Mouse (Mus musculus): ENCODE measurements at regions not wholly inside any gene's neighbourhood (a gene's known extent, or its start where the extent isn't known, plus 50 kb on each side); places are given as distances from the start of the nearest gene placed in this dataset.

GRCm38 (mm10) chr2:139380285-139380684 is 113.4 kb upstream of the Sptlc3 start:
- Histone ChIP-seq H3K4me1 (ENCODE audit: insufficient read depth, low read depth, low read length) (no peaks in the 10 kb centered on the region), H3K27me3 (ENCODE audit: insufficient read depth, low read length) (no peaks in the 10 kb centered on the region), H3K36me3 (replicated peaks) (no peaks in the 10 kb centered on the region), H3K4me3 (ENCODE audit: low read depth, low read length) (no peak overlapping the region), H3K9me3 (replicated peaks) (no peaks in the 10 kb centered on the region)
- TF ChIP-seq TAL1 (conservative IDR thresholded peaks at IDR 0.05; ENCODE audit: low read depth, low read length) (no peak), CTCF (IDR thresholded peaks at IDR 0.05; ENCODE audit: low read depth, low read length) (no peak), GATA2 (IDR thresholded peaks at IDR 0.05; ENCODE audit: borderline replicate concordance, low read depth, low read length) (no peak), GATA1 (IDR thresholded peaks at IDR 0.05; ENCODE audit: borderline replicate concordance, low read length) (no peak)
- ATAC-seq (ENCODE audit: extremely low read depth, insufficient number of reproducible peaks, low FRiP score, poor library complexity, severe bottlenecking) (no peak), DNase-seq (ENCODE audit: low spot score) (no peak)

- TF ChIP-seq POLR2AphosphoS5 (IDR thresholded peaks at IDR 0.05; ENCODE audit: insufficient replicate concordance, low read depth, low read length) (no peak), CTCF (IDR thresholded peaks at IDR 0.05; ENCODE audit: low read depth, low read length) (peak; percentile 24; the same call in 1 of the 2 replicates)
These were observed 112.1 kb upstream of the Sptlc3 start for GRCm38 (mm10) chr2:139381628-139382027.

GRCm38 (mm10) chr2:139413559-139413958 is 80.2 kb upstream of the Sptlc3 start:
- TF ChIP-seq GATA1 (IDR thresholded peaks at IDR 0.05; ENCODE audit: borderline replicate concordance, low read length) (no peak), CTCF (IDR thresholded peaks at IDR 0.05; ENCODE audit: low read depth, low read length) (no peak), TAL1 (conservative IDR thresholded peaks at IDR 0.05; ENCODE audit: low read depth, low read length) (no peak), GATA2 (IDR thresholded peaks at IDR 0.05; ENCODE audit: borderline replicate concordance, low read depth, low read length) (no peak), POLR2AphosphoS5 (IDR thresholded peaks at IDR 0.05; ENCODE audit: insufficient replicate concordance, low read depth, low read length) (no peak)
- DNase-seq (ENCODE audit: low spot score) (no peak), ATAC-seq (ENCODE audit: extremely low read depth, insufficient number of reproducible peaks, low FRiP score, poor library complexity, severe bottlenecking) (no peak)
- no peaks in the 10 kb centered on the region for H3K36me3 ChIP-seq (replicated peaks)
- no peaks in the 10 kb centered on the region for H3K4me1 ChIP-seq (ENCODE audit: insufficient read depth, low read depth, low read length)
- H3K4me3 ChIP-seq (ENCODE audit: low read depth, low read length), result no peak overlapping the region
- no peaks in the 10 kb centered on the region for H3K27me3 ChIP-seq (ENCODE audit: insufficient read depth, low read length)
- H3K9me3 ChIP-seq (replicated peaks), result 0 out of 2 replicates have a peak, but pooled peaks cover 2% of the 10 kb centered on the region

More at GRCm38 (mm10) chr2:139381628-139382027, 112.1 kb upstream of the Sptlc3 start:
- peak; percentile 4 for DNase-seq (ENCODE audit: low spot score)
- H3K9me3 ChIP-seq (replicated peaks), result no peaks in the 10 kb centered on the region
- H3K27me3 ChIP-seq (ENCODE audit: insufficient read depth, low read length), result no peaks in the 10 kb centered on the region
- H3K4me1 ChIP-seq (ENCODE audit: insufficient read depth, low read depth, low read length), result no peaks in the 10 kb centered on the region
- H3K4me3 ChIP-seq (ENCODE audit: low read depth, low read length), result no peak overlapping the region
- H3K36me3 ChIP-seq (replicated peaks), result no peaks in the 10 kb centered on the region
- peak; percentile 45; the same call in 1 of the 2 replicates for ATAC-seq (ENCODE audit: extremely low read depth, insufficient number of reproducible peaks, low FRiP score, poor library complexity, severe bottlenecking)

DNA sequence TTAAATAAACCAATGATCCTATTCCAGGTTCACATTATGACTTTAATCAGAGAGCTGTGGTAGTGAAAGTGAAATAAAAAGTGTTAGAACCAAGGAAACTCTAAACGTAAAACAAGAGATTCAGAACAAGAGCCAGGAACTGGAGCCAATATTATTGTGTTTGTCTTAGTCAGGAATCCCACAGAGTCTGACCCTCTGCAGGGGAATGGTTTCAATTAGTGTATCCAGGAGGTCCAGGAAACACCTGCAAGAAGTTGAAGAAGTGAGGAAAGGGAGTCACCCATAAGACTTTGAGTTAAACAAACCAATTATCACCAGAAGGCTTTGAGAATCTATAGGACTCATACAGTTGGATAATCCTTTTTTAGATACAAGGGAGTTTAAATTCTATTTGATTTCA is 76.2 kb upstream of the Sptlc3 start:
- 0 out of 2 replicates have a peak, but pooled peaks cover 4% of the 10 kb centered on the region for H3K9me3 ChIP-seq (replicated peaks)
- ATAC-seq (ENCODE audit: extremely low read depth, insufficient number of reproducible peaks, low FRiP score, poor library complexity, severe bottlenecking), result no peak

GRCm38 (mm10) chr2:139422678-139423077 is 71.0 kb upstream of the Sptlc3 start:
- DNase-seq (ENCODE audit: low spot score) (no peak), ATAC-seq (ENCODE audit: extremely low read depth, insufficient number of reproducible peaks, low FRiP score, poor library complexity, severe bottlenecking) (no peak)
- H3K4me1 ChIP-seq (ENCODE audit: insufficient read depth, low read depth, low read length), result no peaks in the 10 kb centered on the region
- TF ChIP-seq GATA1 (IDR thresholded peaks at IDR 0.05; ENCODE audit: borderline replicate concordance, low read length) (no peak), CTCF (IDR thresholded peaks at IDR 0.05; ENCODE audit: low read depth, low read length) (no peak), POLR2AphosphoS5 (IDR thresholded peaks at IDR 0.05; ENCODE audit: insufficient replicate concordance, low read depth, low read length) (no peak), TAL1 (conservative IDR thresholded peaks at IDR 0.05; ENCODE audit: low read depth, low read length) (no peak), GATA2 (IDR thresholded peaks at IDR 0.05; ENCODE audit: borderline replicate concordance, low read depth, low read length) (no peak)
- H3K36me3 ChIP-seq (replicated peaks), result no peaks in the 10 kb centered on the region
- 0 out of 2 replicates have a peak, but pooled peaks cover 6% of the 10 kb centered on the region for H3K9me3 ChIP-seq (replicated peaks)
- H3K27me3 ChIP-seq (ENCODE audit: insufficient read depth, low read length), result no peaks in the 10 kb centered on the region
- no peak overlapping the region for H3K4me3 ChIP-seq (ENCODE audit: low read depth, low read length)

More for the DNA sequence above, 76.2 kb upstream of the Sptlc3 start:
- H3K36me3 ChIP-seq (replicated peaks), result no peaks in the 10 kb centered on the region
- no peak for DNase-seq (ENCODE audit: low spot score)
- H3K27me3 ChIP-seq (ENCODE audit: insufficient read depth, low read length), result no peaks in the 10 kb centered on the region
- H3K4me3 ChIP-seq (ENCODE audit: low read depth, low read length), result no peak overlapping the region
- TF ChIP-seq POLR2AphosphoS5 (IDR thresholded peaks at IDR 0.05; ENCODE audit: insufficient replicate concordance, low read depth, low read length) (no peak), GATA2 (IDR thresholded peaks at IDR 0.05; ENCODE audit: borderline replicate concordance, low read depth, low read length) (no peak), GATA1 (IDR thresholded peaks at IDR 0.05; ENCODE audit: borderline replicate concordance, low read length) (no peak), CTCF (IDR thresholded peaks at IDR 0.05; ENCODE audit: low read depth, low read length) (no peak), TAL1 (conservative IDR thresholded peaks at IDR 0.05; ENCODE audit: low read depth, low read length) (no peak)
- no peaks in the 10 kb centered on the region for H3K4me1 ChIP-seq (ENCODE audit: insufficient read depth, low read depth, low read length)

- TF ChIP-seq GATA2 (IDR thresholded peaks at IDR 0.05; ENCODE audit: borderline replicate concordance, low read depth, low read length) (no peak), TAL1 (conservative IDR thresholded peaks at IDR 0.05; ENCODE audit: low read depth, low read length) (no peak), POLR2AphosphoS5 (IDR thresholded peaks at IDR 0.05; ENCODE audit: insufficient replicate concordance, low read depth, low read length) (no peak), CTCF (IDR thresholded peaks at IDR 0.05; ENCODE audit: low read depth, low read length) (no peak), GATA1 (IDR thresholded peaks at IDR 0.05; ENCODE audit: borderline replicate concordance, low read length) (no peak)
- no peaks in the 10 kb centered on the region for H3K36me3 ChIP-seq (replicated peaks)
- H3K4me3 ChIP-seq (ENCODE audit: low read depth, low read length), result no peak overlapping the region
- DNase-seq (ENCODE audit: low spot score) (no peak), ATAC-seq (ENCODE audit: extremely low read depth, insufficient number of reproducible peaks, low FRiP score, poor library complexity, severe bottlenecking) (no peak)
- H3K9me3 ChIP-seq (replicated peaks), result 0 out of 2 replicates have a peak, but pooled peaks cover 6% of the 10 kb centered on the region
- H3K4me1 ChIP-seq (ENCODE audit: insufficient read depth, low read depth, low read length), result no peaks in the 10 kb centered on the region
- H3K27me3 ChIP-seq (ENCODE audit: insufficient read depth, low read length), result no peaks in the 10 kb centered on the region
These were observed 70.3 kb upstream of the Sptlc3 start for GRCm38 (mm10) chr2:139423413-139423812.

Data from G1E (cell line).